Mouse (Mus musculus) hindbrain, postnatal 0 days (tissue): ENCODE results near the gene Susd1. TPM values are rescaled to one million over a fixed set of nuclear protein-coding genes. Genes with fewer than 3 reads are reported as not detected.
A peak's percentile ranks its signal among the peaks of the same experiment; 100 is the strongest.

ENCODE experiments used
- ATAC-seq: fragments of 200-750 bp; cut with Nextera tagmentation; 2 replicates; pipeline ENCODE4 v1.8.0; 2017; ENCODE audit warnings: mild to moderate bottlenecking, moderate TSS enrichment, moderate library complexity
- DNase-seq: peaks from one replicate; pipeline ENCODE4 v3.0.0-alpha.2; 2015; ENCODE audit warnings: low spot score
- H3K27ac ChIP-seq: fragments of 300-500 bp; sonication (generic); 2 replicates; pipeline ENCODE4 v1.5.1; 2014; ENCODE audit warnings: mild to moderate bottlenecking
- H3K27me3 ChIP-seq: fragments of 300-500 bp; sonication (generic); 2 replicates; pipeline ENCODE4 v1.6.1; 2014; ENCODE audit warnings: low read length, mixed read lengths; ENCODE audit not compliant: insufficient read depth
- H3K36me3 ChIP-seq: fragments of 300-500 bp; sonication (generic); 2 replicates; pipeline ENCODE4 v1.6.1; 2014; ENCODE audit warnings: low read length, mixed read lengths; ENCODE audit not compliant: insufficient read depth
- H3K4me1 ChIP-seq: fragments of 300-500 bp; sonication (generic); 2 replicates; pipeline ENCODE4 v1.6.1; 2014; ENCODE audit warnings: antibody characterized with exemption, low read length, mixed read lengths; ENCODE audit not compliant: insufficient read depth
- H3K4me2 ChIP-seq: fragments of 300-500 bp; sonication (generic); 2 replicates; pipeline ENCODE4 v1.6.1; 2014; ENCODE audit warnings: low read depth, mild to moderate bottlenecking, low read length, moderate library complexity, mixed read lengths
- H3K4me3 ChIP-seq: fragments of 300-500 bp; sonication (generic); 2 replicates; pipeline ENCODE4 v1.5.1; 2014; ENCODE audit warnings: low read length
- H3K9ac ChIP-seq: fragments of 300-500 bp; sonication (generic); replicated peaks from 2 replicates; pipeline ENCODE4 v1.6.1; 2014; ENCODE audit warnings: mild to moderate bottlenecking, low read length, moderate library complexity, mixed read lengths
- H3K9me3 ChIP-seq: fragments of 300-500 bp; sonication (generic); 2 replicates; pipeline ENCODE4 v1.6.1; 2016; ENCODE audit warnings: low read length, mixed read lengths
- CTCF ChIP-seq: IDR thresholded peaks from 2 replicates; pipeline ENCODE4 v1.5.1; 2016; ENCODE audit warnings: antibody characterized with exemption, control low read depth, low read depth
- WGBS: fragments of 180-500 bp; shearing (Covaris S2); extraction: QIAGEN DNeasy Blood & Tissue Kit; methylation state at CpG from one replicate; pipeline ENCODE4 v1.1.7; 2014; 5-methylcytosine and 5-hydroxymethylcytosine counted together
- polyA plus RNA-seq: library from polyadenylated mRNA; unstranded; fragments of >200 nt; fragmentation: Nextera tagmentation; extraction: Ambion mirVana; gene quantifications from 2 replicates; pipeline ENCODE4 v1.2.1, GENCODE M21; 2015
- total RNA-seq: library from RNA; depleted of rRNA; stranded (reverse); fragments of >200 nt; gene quantifications from 2 replicates; pipeline ENCODE4 v1.2.3, GENCODE M21; 2014

The Susd1 gene
- total and polyA plus RNA-seq, 2 experiments from 2014 or later = 2.7 to 10.8 TPM

DNA sequence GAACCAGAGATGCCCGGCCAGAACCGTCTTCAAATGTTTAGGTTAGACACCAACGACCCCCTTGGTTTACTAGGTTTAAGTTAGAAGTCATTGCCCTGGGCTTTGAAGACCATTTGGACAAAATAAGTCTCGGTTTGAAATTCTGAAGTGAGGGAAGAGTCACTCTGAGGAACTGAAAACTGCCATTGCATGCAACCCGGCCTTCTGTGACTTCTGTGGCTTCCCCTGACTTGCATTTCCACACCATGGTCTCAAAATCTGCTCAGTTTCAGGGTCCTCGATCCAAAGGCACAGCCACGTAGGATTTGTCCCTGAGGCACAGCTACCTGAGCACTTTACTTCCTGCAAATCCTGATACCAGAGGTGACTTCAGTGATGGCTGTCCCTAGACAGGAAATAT lies 86.5 kb downstream of the Susd1 start:
- 85% methylated on average over 7 of the region's 7 CpGs for WGBS
- ATAC-seq (no peak), DNase-seq (no peak)
- no peaks in the 10 kb centered on the region for H3K4me1 ChIP-seq
- no peak for TF ChIP-seq CTCF
- H3K4me2 ChIP-seq = no peak overlapping the region
- no peak overlapping the region for H3K4me3 ChIP-seq
- H3K27me3 ChIP-seq = no peaks in the 10 kb centered on the region
- H3K36me3 ChIP-seq = no peaks in the 10 kb centered on the region
- H3K27ac ChIP-seq = no peak overlapping the region
- no peaks in the 10 kb centered on the region for H3K9me3 ChIP-seq
- H3K9ac ChIP-seq = no peak overlapping the region

DNA sequence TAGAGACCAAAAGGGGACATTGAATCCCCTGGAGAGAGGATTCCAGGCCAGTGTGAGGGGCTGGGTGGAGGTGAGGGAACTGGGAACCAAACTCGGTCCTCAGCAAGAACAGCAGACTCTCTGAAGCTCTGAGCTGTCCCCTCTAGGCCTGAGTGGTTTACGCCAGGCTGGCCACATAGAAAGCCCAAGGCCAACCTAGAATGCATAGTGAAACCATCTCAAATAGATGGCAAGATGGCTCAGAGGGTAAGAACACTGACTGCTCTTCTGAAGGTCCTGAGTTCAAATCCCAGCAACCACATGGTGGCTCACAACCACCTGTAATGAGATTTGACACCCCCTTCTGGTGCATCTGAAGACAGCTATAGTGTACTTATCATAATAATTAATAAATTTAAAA lies 88.1 kb downstream of the Susd1 start:
- H3K9me3 ChIP-seq = no peaks in the 10 kb centered on the region
- no peak overlapping the region for H3K4me2 ChIP-seq
- no peak overlapping the region for H3K9ac ChIP-seq
- no peaks in the 10 kb centered on the region for H3K27me3 ChIP-seq
- TF ChIP-seq CTCF = no peak
- ATAC-seq (no peak), DNase-seq (no peak)
- H3K4me1 ChIP-seq = no peaks in the 10 kb centered on the region
- H3K4me3 ChIP-seq = no peak overlapping the region
- 90% methylated on average over 2 of the region's 2 CpGs for WGBS
- H3K36me3 ChIP-seq = no peaks in the 10 kb centered on the region
- no peak overlapping the region for H3K27ac ChIP-seq

DNA sequence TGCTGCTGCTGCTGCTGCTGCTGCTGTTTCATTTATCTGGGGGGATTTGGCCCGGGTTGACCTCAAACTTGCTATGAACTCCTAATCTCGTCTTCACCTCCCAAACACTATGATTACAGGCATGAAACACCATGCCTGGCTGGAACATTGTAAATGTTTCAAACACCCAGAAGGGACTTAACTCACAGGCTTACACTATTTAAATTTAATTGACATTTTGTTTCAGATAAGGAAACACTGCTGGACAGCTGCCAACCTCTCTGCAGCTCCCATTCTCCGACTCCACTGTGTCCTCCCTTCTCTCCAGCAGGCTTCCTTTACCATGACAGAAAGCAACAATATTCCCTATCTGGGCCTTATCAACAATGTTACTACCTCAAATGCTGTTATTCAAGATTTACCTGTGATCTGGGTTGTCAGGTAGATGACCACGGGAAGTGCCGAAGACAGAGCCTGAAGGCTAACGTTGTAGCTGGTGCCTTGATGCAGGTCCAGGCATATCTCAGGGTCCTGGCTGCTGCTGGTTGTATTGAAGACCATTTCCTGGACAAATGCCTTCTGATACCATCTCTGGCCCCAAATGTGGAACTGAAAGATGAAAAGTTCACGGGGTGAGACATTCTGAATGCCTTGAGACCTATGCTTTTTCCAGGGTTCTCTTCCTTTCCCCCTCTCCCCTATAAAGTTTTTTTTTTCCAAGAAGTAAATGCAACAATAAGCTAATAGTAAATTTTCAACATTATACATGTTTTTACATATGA lies 88.8 kb downstream of the Susd1 start:
- H3K36me3 ChIP-seq = no peaks in the 10 kb centered on the region
- no peak overlapping the region for H3K27ac ChIP-seq
- H3K4me2 ChIP-seq = no peak overlapping the region
- no peaks in the 10 kb centered on the region for H3K27me3 ChIP-seq
- H3K4me1 ChIP-seq = no peaks in the 10 kb centered on the region
- no peak for TF ChIP-seq CTCF
- WGBS = 73% methylated on average over 7 of the region's 7 CpGs
- no peak for DNase-seq
- ATAC-seq = no peak
- no peaks in the 10 kb centered on the region for H3K9me3 ChIP-seq
- H3K9ac ChIP-seq = no peak overlapping the region
- no peak overlapping the region for H3K4me3 ChIP-seq

DNA sequence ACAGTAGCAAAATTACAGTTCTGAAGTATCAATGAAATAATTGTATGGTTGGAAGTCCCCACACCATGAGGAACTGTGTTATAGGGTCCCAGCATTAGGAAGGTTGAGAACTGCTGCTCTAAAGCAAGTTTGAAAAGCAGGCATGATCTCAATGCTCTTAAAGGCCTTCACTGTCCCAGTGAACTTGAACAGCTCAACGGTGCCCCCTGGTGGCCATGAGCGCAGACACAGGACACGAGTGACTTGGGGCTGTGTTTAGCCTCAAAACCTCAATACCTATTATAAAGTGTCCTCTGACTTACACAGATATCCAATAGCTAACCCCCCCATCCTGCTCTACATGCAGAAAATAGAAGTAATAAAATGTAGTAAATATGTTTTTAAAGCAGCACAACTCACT lies 97.7 kb downstream of the Susd1 start:
- H3K4me2 ChIP-seq = no peak overlapping the region
- no peaks in the 10 kb centered on the region for H3K9me3 ChIP-seq
- TF ChIP-seq CTCF = peak; percentile 95
- no peaks in the 10 kb centered on the region for H3K36me3 ChIP-seq
- H3K9ac ChIP-seq = no peak overlapping the region
- no peak overlapping the region for H3K4me3 ChIP-seq
- no peaks in the 10 kb centered on the region for H3K27me3 ChIP-seq
- DNase-seq = peak; percentile 92
- peak; percentile 90 for ATAC-seq
- H3K4me1 ChIP-seq = no peaks in the 10 kb centered on the region
- H3K27ac ChIP-seq = no peak overlapping the region
- WGBS = under 1% methylated on average over 3 of the region's 3 CpGs

DNA sequence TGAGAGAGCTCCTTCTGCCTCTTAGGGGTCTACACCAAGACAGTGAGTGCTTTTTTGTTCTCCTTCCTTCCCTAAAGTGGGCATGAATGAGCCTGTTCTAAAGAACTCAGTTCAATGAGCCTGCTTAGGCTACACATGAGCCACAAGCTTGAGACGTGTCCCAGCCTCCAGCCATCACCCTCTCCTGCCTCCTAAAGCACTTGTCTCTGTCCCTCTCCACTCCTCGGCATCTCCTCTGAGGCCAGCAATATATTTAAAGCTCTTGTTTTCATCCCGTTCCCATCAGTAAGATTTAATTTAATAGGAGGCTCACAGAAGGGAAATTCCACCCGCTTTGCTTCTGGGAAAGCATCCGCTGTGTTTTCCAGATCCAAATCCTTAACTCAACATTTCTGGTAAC lies 98.4 kb downstream of the Susd1 start:
- DNase-seq (no peak), ATAC-seq (no peak)
- Histone ChIP-seq H3K27me3 (no peaks in the 10 kb centered on the region), H3K4me1 (no peaks in the 10 kb centered on the region), H3K4me3 (no peak overlapping the region), H3K27ac (no peak overlapping the region), H3K4me2 (no peak overlapping the region), H3K36me3 (no peaks in the 10 kb centered on the region), H3K9me3 (no peaks in the 10 kb centered on the region), H3K9ac (no peak overlapping the region)
- TF ChIP-seq CTCF = no peak
- WGBS = 77% methylated on average over 5 of the region's 5 CpGs

DNA sequence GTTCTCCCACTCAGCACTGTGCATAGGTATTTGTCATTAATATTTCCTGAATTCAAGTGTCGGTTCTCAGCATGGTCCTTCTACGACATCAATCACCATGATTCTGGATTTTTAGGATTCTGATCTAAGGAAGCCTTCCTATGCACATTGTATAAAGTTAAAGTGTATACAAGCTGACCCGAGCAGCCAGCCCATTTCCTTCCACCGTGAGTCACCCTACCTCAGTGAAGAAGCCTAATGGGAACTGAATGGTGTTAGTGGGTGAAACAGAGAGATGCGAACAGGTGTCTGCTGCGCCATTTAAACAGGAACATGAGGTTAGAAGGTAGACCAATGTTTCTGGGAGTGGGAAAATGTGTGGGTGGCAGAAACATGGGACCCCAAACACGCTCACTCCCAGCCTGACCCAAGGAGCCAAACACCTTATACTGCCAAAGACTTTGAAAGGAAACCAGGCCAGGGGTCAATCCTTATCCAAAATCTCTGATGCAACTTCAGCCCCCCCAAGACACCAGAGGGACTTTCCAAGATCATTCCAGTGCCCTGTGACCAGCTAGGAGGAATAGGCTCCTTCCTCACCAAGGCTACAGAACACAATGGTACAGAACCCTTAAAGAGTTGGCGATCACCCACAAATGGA lies 99.4 kb downstream of the Susd1 start:
- Histone ChIP-seq H3K9ac (no peak overlapping the region), H3K4me2 (no peak overlapping the region), H3K27ac (no peak overlapping the region), H3K4me1 (no peaks in the 10 kb centered on the region), H3K36me3 (no peaks in the 10 kb centered on the region), H3K9me3 (no peaks in the 10 kb centered on the region), H3K27me3 (no peaks in the 10 kb centered on the region), H3K4me3 (no peak overlapping the region)
- ATAC-seq (no peak), DNase-seq (no peak)
- WGBS = 93% methylated on average over 8 of the region's 8 CpGs
- no peak for TF ChIP-seq CTCF

DNA sequence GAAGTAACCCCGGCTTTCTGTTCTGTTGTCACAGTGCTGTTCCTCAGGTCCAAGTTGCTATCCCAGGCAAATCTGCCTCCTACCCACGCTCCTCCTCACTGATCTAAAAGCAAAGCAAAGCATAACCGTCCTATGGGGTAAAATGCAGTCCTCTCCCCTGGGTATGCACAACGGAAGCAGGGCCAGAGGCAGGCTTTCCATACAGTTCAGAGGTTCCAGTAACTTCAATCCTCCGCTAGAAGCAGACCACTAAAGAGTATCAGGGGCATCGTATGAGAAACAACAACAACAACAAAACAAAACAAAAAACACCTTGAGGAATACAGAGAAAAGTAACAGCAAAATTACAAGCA lies 100.9 kb downstream of the Susd1 start:
- Histone ChIP-seq H3K27ac (no peak overlapping the region), H3K4me1 (no peaks in the 10 kb centered on the region), H3K9me3 (no peaks in the 10 kb centered on the region), H3K4me3 (no peak overlapping the region), H3K9ac (no peak overlapping the region), H3K27me3 (no peaks in the 10 kb centered on the region), H3K4me2 (no peak overlapping the region), H3K36me3 (no peaks in the 10 kb centered on the region)
- WGBS = 88% methylated on average over 6 of the region's 6 CpGs
- TF ChIP-seq CTCF = no peak
- DNase-seq = no peak
- no peak for ATAC-seq
